Mouse (Mus musculus) retina, embryonic 14.5 days (tissue): Measurements from ENCODE around the gene Krt86.

Source experiments
- DNase-seq: peaks from one replicate; pipeline ENCODE4 v3.0.0-alpha.2; 2015; ENCODE audit warnings: low spot score

Krt86 gene

DNA sequence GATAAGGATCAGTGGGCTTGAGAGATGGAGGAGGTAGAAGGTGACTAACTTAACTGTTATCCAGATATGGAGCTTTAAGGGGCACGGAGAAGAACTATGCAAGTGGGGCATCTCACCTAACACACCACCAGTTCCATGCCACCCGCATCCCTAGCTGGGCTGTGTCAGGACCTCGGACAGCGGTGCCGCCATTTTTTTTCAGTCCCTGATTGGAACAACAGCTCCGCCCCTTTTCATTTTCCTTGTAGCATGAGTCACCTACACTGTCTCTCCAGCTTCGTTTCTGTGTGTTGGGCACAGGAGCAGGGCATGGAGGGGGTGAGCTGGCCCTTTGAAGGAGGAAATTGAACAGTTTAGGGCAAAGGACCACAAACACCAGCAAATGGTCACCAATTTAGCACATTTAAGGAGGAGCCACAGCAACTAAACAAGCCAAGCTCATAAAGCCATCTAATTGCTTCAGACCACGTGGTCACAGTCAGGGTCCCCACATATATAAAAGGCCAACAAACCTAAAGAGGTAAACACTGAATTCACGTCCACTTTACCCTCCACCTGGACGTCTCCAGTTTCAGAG is at the start of gene Krt86:
Krt86 (plus strand) TSS at position 527 of the 577 bp plus-strand sequence.
- DNase-seq = peak; percentile 66

DNA sequence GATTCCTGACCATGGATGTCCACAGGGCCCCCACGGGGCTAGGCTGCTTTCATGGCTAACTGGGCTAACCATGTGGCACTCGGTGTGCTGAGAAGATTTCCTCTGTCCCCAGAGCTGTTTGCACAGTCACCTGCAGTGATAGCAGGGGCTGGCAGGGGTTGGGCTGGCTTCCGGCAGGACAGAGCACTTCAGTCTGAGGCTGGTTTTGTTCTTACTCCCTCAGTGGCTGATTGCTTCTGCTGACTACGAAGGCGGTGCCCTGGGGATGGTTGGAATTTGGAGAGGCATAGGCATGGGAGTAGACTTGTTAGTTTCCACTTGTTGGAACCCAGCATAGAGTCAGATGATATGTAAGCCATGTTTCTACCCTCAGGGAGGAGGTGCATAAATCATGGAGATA is 48.4 kb upstream of the Krt86 start:
- no peak for DNase-seq

- DNase-seq = no peak
Observed at GRCm38 (mm10) chr15:101436611-101437010, 36.7 kb upstream of the Krt86 start.

DNA sequence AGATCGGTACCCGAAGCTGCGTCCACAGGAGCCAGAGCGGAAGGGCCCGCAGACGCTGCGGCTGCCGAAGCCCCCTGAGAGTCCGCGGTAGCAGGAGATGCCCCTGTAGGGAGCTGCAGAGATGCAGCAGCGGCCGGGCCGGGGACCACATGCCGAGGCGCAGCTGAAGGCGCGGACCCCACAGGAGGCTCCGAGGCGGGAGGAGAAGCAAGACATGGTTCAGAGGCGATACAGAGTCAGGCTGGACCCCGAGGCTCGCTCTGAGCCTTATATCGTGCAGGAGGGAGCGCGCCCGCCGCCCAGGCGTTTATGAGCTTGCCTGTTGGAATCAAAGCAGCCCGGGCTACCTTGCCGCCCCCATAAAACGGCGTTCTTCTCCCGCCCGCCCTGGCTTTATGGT is 34.7 kb upstream of the Krt86 start, which contains the start of gene Krt87:
Krt87 (minus strand) TSS at position 250 of the 400 bp plus-strand sequence.
- DNase-seq = peak; percentile 37

DNA sequence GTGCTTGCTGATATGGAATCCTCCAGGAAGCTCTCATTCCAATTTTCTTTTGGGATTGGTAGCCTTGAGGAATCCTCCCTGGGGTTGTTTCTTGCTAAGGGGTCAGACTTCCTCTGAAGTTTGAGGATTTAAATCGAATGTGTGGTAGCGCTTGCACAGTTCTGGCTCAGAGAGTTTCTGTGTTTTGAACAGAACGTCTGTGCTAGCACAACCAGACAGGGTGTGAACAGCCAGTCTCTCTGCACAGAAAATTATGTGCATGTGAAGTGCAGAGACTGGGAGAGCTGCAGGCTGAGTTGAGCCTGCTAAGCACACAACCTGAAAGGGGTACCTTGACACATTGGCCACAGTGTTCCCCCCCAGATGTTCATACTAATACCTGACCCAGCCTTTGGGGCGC is 32.4 kb upstream of the Krt86 start:
- no peak for DNase-seq

DNA sequence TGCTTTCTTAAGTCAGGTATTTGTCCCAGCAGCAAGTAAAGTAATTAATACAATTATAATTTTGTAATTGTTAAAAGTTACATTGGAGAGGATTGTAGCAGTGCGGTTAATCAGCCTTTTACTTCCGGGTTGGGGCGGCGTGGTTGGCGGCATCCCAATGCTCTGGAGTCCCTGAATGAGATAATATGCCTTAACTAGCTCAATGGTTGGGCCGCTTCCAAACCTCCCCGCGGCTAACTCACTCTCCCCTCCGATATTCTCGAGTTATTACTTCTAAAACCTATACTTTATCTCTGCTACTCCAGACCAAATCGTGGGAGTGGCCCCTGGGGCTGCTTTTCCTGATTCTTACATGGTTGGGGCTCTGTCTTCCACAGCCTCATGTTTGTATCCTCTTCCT is 26.7 kb upstream of the Krt86 start:
- DNase-seq = no peak

DNA sequence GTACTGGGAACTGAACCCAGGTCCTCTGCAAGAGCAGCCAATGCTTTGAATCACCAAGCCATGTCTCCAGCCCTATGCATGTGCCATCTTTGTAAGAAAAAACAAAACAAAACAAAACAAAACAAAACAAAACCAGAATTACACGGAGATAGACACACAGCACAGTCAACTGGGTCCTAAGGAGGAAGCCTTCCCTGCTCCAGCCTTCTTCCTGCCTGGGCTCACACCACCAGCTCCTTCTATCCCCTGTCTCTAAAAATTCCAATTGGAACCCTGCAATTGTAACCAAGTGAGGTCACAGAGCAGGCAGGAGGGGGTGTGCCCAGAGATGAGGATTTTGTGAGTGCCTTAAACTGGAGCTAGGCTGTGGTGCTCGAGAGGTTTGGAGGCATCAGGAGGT is 25.8 kb upstream of the Krt86 start, which contains the start of gene Krt88:
Krt88 (plus strand) TSS at position 301 of the 400 bp plus-strand sequence.
- no peak for DNase-seq

DNA sequence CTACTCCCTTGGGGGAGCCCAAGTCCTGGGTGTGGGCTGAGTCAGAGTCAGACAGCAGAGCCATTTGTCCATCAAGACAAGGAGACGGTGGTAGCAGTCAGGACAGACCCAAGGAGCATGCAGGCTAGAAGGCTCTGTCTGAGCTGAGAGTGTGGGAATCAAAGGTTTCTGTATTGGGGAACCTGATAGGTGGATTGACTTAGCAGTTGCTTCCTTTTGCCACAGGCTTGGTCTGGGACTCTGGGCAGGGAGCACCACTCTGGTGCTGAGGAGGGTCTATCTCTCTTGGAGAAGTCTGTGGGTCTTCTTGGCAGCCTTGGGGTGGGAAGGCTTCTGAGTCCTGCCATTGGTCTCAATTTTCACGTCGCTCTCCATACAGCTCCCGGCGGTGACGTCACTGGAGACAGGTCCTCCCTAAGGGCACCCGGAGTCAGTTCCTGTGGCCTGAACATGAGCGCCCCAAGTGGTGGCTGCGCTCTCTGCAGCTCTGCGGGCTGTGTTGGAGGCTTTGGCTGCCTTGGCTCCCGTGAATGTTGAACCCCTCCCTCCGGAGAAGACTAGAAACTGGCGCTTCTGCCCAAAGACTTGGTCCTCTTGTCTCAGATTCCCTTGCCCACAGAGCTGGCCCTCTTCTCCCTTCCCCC is 20.1 kb upstream of the Krt86 start:
- DNase-seq = peak; percentile 86

GRCm38 (mm10) chr15:101454774-101455173 is 18.5 kb upstream of the Krt86 start:
- no peak for DNase-seq

DNA sequence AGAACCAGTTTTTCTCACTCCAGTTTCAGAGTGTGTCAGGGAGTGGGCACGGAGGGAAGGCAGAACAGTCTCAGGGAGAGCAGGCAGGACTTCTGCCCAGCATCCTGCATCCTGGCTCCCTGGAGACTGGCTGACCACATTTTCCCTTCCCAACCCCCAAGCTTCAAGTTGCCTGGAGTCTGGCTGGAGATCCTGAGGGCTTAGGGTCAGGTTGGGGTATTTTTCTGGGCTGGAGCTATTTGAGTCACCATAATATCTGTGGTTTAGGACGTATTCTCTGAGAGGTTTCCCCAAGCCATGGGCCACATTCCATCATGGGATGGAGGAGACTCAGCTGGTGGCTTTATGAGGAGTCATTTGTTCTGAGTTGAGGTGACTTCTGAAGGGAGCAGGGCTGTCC is 18.0 kb upstream of the Krt86 start:
- no peak for DNase-seq

GRCm38 (mm10) chr15:101455891-101456290 is 17.4 kb upstream of the Krt86 start:
- DNase-seq = no peak

- DNase-seq = peak; percentile 47
Observed at GRCm38 (mm10) chr15:101458361-101458930, 14.8 kb upstream of the Krt86 start.

DNA sequence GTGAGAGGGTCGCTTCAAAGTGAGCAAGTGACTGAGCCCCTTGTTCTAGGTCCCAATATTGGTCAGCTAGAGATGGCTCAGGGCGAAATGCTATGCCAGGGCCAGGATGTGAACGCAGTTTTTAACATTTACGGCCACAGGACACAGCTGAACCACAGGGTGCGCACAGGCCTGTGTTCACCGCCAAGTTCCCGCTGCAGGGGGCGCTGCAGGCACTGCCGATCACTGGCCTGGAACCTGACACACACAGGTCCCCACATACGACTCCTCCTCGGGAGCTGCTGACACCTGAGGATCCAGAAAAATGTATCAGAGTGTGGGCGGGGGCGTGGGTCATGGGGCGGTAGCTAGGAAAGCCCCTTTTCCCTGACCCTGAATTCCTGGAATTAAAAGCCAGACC is 14.0 kb upstream of the Krt86 start:
- peak; percentile 47 for DNase-seq

DNA sequence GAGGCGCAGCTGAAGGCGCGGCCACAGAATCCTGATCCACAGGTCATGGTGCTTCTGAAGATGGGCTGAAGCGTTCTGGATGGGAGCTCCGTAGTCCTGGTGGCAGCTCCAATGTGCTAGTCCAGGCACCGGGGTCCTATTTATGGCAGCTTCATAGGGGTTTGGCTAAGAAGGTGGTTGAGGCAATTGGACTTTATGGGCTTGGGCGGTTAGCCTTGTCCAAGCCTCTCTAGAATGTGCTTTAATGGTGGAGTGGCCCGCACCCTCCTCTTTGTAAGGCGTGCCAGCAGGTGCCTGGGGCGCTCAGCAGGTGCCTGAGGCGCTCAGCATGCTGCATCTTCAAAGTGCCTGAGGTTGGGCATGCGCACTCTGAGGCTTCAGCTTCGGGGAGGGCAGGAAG is 9.6 kb upstream of the Krt86 start, which contains the start of gene Krt81:
Krt81 (minus strand) TSS at position 101 of the 400 bp plus-strand sequence.
- no peak for DNase-seq

DNA sequence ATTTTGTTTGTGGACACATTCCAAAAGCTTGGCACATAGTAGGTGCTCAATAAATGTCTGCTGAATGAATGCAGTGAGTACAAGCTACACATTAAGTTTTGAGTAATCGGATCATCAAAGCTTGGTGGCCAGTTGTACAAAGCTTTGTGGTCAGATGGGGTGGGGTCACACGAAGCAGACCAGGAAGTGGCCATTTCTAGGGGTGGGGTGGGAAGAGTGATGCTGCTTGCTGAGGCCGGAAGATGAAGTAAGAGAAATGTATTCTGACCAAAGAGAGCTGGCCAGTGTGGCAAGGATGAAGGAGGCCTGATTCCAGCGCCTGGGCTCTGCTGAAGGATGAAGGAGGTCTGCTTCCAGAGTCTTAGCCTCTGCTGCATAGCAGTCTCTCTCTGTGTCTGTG is 4.2 kb upstream of the Krt86 start:
- no peak for DNase-seq

- peak; percentile 70 for DNase-seq
Observed at GRCm38 (mm10) chr15:101479007-101479665, 5.9 kb downstream of the Krt86 start.

GRCm38 (mm10) chr15:101479666-101480060 is 6.4 kb downstream of the Krt86 start:
- DNase-seq = peak; percentile 33

DNA sequence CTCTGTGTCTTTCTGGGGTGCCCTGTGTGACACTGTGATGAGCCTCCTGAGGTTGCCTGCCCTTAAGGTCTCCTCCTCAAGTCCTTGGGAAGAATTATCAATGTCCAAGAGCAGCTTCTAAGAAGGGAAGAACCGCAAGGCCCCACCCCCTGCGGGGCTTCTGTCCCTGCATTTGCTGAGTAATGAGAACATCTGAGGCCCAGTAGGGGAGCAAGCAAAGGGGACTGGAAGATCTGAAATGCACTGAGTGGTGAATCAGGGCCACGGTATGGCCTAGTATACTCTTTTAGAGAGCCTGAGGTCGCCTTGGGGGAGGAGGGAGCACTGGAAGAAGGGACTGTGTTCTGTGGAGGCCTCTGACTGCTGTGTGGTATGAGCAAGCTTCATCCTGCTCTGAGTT is 8.8 kb downstream of the Krt86 start:
- peak; percentile 33 for DNase-seq

DNA sequence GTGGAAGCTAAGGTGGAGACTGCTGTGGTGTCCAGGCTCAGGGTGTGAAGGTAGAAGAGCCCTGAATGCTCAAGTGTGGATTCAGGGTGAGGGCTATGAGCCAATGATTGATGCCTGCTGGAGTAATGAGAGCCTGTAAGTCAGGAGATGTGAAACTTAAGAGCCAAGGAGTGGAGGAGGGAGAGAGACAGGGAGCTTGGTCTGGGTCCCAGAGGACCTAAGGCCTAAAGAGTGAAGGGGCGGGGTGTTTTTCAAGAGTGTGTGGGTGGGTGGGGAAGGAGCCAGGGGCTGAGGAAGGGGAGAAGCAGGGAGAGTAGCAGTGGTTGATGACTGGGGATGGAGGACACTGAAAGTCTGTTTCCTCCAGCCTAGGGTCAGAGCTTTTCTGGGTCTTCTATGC is 10.4 kb downstream of the Krt86 start:
- no peak for DNase-seq

DNA sequence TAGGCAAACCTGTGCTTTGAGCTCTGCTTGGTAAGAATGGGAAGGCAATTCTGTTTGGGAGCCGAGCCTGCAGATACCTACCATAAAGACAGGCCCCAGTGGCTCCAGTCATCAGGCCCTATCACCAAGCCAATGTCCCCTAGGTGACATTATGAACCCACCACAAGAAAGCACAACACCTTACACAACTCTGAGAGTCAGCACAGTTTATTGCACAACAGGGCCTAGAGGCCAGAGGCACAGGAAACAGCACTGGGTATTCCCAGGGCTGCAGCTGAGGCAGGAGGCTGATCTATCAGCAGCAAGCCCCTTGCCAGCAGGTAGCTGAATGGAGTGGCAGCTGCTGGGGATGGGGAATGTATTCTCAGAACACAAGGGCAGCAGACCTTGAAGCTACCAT is 11.7 kb downstream of the Krt86 start:
- DNase-seq = no peak

- no peak for DNase-seq
Observed at GRCm38 (mm10) chr15:101485911-101486635, 12.8 kb downstream of the Krt86 start.

GRCm38 (mm10) chr15:101491431-101491830 is 18.2 kb downstream of the Krt86 start, which contains the start of gene Krt83:
Gene Krt83 (minus strand): TSS chr15:101491512.
- DNase-seq = no peak
